Mouse (Mus musculus): ENCODE results near the gene Greb1.

Gene Greb1

DNA sequence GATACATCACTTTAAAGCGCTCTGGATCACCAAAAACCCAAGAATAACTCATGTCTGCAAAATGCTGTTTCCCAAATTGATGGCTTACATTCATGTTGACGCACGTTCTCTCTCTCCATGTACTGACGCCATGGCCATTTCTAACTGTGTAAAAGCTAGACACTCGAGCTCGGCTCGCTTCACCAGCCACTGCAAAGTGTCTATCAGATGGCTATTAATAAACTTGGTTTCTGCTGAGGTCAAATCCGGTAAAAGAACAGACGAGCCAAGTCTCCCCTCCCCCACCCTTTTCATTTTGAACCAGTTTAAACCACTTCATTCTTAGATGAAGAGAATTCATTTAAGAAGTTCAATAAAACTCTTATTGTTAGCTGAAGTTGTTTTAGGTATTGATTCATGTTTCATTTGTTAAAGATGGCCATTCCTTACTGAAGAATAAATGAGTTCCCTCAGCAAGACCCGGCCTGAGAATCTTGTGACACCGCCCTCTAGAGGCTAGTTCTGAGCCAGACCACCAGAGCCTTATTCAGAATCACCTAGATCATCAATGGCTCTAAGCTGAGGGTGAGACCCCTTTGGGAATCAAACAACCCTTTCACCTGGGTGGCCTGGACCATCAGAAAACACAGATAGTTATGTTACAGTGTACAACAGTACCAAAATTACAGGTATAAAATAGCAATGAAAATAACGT is 161.5 kb downstream of the Greb1 start:
- no peak for DNase-seq (ENCODE audit: low read depth in 1 of 2, low spot score in 2 of 2)

DNA sequence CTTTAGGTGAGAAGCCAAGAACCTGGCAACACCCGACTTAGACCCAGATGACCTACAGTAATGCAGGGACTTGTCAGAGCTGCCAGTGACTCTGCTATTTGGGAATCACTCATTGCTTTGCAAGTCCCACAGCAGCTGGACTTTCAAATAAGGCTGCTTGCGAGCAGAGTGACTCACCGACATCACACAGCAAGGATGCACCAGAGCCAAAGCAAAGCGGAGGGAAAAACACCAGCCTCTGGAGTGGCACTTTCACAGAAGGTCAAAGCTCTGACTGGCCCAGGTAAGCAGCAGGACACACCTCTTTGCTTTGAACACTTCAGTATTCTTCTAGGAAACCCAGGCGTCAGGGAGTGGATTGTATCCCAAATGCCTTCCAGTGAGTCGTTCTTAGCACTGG is 164.9 kb downstream of the Greb1 start:
- no peak for DNase-seq (ENCODE audit: low read depth in 1 of 2, low spot score in 2 of 2)

DNA sequence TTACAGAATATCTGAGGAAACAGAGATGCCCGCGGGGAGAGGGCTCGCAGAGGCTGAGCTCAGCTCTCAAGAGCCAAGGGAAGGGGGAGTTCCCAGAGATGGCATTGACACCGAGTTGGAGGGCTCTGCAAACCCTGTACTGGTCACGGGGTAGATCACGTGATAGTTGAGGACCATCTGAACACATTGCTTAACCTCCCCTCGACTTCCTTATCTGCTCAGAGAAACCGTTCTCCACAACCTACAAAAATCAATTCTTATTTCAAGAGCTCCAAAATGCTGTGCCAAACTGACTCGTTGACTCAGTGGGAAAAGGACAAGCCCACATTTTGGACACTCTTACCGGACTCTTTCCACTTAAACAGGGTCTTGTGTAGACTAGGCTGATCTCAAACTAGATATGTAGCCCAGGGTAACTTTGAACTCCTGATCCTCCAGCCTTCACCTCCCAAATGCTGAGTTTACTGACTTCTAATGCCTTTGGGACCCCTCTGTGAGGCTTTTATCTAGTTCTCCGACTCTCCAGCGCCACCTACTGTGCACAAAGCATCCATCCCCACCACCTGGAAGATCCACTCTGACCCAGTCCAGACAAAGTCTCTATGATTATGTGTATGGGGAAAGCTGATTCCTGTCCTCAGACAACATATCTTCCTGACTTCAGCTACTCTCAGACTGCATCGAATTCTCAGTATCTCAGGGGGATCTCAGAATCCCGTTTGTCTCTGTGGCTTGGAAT is 166.4 kb downstream of the Greb1 start:
- DNase-seq (ENCODE audit: low read depth in 1 of 2, low spot score in 2 of 2), result no peak

DNA sequence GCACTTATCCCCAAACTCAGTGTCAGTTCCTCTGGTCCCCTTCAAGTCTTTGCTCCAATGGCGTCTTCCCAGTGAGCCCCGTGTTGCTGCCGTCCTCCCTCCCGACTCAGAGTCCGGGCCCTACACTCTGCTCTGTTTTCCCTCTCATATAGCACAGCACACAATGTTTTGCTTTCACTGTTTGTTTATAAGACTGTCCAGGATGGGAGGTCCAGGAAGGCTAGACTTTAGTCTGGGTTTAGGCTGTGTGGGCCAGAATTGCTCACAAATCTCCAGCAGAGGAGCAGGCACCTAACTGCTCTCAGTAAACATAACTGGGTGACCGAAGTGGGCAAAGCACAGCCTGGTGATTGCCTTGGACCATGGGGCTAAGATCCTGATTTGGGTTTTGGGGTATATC is 167.5 kb downstream of the Greb1 start:
- no peak for DNase-seq (ENCODE audit: low read depth in 1 of 2, low spot score in 2 of 2)

DNA sequence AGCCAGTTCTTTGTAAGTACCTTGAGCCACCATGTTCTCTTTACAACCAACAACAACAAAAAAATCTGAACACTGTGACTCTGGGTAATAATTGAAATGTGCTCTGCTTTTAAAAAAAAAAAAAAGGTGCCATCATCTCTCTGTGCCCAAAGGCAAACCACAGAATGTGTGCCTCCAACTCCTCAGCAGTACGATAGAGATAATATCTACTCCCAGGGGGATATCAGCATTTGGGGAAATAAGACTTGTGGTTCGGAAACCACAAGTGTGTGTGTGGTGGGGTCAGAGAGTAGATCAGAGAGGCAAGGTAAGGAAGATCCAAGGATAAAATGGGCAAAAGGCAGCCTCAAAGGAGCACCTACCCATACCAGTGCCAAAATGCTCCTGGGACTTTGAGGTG is 169.3 kb downstream of the Greb1 start:
- DNase-seq (ENCODE audit: low read depth in 1 of 2, low spot score in 2 of 2), result no peak

DNA sequence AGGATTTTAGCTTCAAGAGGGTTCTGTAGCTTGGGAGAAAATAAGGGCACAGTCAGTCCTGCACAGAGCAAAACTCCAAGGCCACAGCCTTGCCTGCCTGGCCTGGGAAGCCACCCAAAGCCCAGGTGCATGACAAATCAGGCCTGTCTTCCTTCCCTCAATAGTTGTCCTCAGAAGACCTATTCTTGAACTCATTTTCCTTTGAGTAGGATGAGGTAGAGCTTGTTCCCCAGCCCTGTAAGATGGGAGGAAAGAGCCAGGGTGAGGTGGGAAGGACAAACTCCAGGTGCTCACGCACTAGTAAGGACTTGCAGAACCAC is 169.9 kb downstream of the Greb1 start:
- DNase-seq (ENCODE audit: low read depth in 1 of 2, low spot score in 2 of 2), result no peak

DNA sequence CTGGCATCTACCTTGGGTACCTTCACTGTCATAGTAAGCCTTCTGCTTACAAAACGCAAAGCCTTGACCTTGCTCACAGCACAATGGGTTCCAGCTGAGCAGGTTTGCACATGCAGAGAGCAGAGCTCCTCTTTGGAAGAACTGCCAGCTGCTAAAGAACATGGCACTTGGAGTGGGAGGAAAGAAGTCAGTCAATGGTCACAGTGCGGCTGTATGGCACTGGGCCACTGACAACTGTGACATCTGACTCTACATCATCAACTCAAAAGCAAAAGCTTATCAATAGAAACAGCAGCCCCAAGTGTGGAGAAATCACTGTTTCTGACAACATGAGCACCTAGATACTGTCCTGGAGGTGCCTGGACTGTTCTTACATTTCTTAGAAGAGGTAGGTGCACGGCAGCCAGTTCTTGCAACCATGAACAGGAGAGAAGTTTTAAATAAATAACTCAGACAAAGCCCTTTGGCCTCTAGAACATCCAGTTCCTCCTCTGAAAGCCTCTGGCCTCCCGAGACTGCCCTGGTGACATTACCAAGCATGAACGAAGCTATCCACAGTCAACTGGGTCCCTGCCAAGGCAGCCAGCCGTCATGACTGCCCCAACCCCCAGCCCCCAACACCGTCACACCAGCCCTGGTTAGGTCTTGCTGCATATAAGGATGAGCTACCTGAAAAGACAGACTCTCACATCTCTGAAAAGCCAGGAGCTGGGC is 170.4 kb downstream of the Greb1 start:
- no peak for DNase-seq (ENCODE audit: low read depth in 1 of 2, low spot score in 2 of 2)
